12 mouse cellular contexts compared by ENCODE assay signal in the genomic region with DNA sequence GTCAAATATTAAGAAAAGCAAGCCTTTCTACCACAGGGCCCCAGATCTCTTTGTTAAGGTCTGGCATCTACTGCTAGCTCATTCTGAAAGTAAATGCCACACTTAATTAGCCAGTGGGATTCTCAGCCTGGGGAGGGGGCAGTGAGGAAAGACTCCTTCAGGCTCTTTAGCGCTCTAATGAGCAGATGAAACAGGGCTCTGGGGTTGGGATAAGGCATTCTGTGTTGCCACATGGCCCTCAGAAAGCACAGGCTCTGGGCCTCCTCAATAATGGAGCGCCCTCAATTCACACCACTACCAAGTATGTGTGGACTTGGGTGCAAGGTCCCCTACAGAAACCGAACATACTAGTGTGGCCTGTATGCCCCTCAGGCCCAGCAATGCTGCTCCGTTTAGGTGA. TPM values are rescaled to one million over a fixed set of nuclear protein-coding genes. Genes with fewer than 3 reads are reported as not detected.
DNase-seq lines count a peak whose midpoint lies in the region; ATAC-seq and TF ChIP-seq lines count a peak whose summit lies in the region.
"Had no signal": no experiment of that assay in that cellular context is flagged by ENCODE, and none has a peak within 500 bp of the region (broad histone marks: within the 10 kb centered on the region; RNA-seq: fewer than 3 reads in every experiment).

No protein-coding gene starts in this region.

- no peaks in the 10 kb centered on the region for H3K27me3 ChIP-seq in midbrain, embryonic 10.5 days (ENCODE audit: low read depth, poor library complexity, severe bottlenecking)
- H3K27me3 ChIP-seq in midbrain, embryonic 15.5 days (replicated peaks) = no peaks in the 10 kb centered on the region
- no peaks in the 10 kb centered on the region for H3K27me3 ChIP-seq in forebrain, embryonic 12.5 days
- no peaks in the 10 kb centered on the region for H3K27me3 ChIP-seq in limb, embryonic 11.5 days (ENCODE audit: control insufficient read depth, insufficient read depth, low read length)
- H3K27me3 ChIP-seq in stomach, postnatal 0 days (ENCODE audit: control insufficient read depth, insufficient read depth, low read length) = no peaks in the 10 kb centered on the region

- H3K4me3 ChIP-seq in midbrain, embryonic 10.5 days = no peak overlapping the region
- H3K4me3 ChIP-seq in midbrain, embryonic 15.5 days = no peak overlapping the region
- H3K4me3 ChIP-seq in forebrain, embryonic 12.5 days (replicated peaks) = no peak overlapping the region
- no peak overlapping the region for H3K4me3 ChIP-seq in limb, embryonic 11.5 days (ENCODE audit: low read depth, low read length)
- H3K4me3 ChIP-seq in stomach, postnatal 0 days (ENCODE audit: low read depth, low read length) = no peak overlapping the region

- no peaks in the 10 kb centered on the region for H3K9me3 ChIP-seq in midbrain, embryonic 10.5 days (replicated peaks)
- H3K9me3 ChIP-seq in midbrain, embryonic 15.5 days = no peaks in the 10 kb centered on the region
- 0 out of 2 replicates have a peak, but pooled peaks cover 2% of the 10 kb centered on the region for H3K9me3 ChIP-seq in forebrain, embryonic 12.5 days
- no peaks in the 10 kb centered on the region for H3K9me3 ChIP-seq in limb, embryonic 11.5 days (ENCODE audit: control insufficient read depth, low read length)
- no peaks in the 10 kb centered on the region for H3K9me3 ChIP-seq in stomach, postnatal 0 days (ENCODE audit: control insufficient read depth, low read length)
- H3K9me3 ChIP-seq: G1E had no signal

- no peak overlapping the region for H3K4me2 ChIP-seq in midbrain, embryonic 15.5 days
- H3K4me2 ChIP-seq in forebrain, embryonic 12.5 days = peak overlapping the region; percentile 22
- no peak overlapping the region for H3K4me2 ChIP-seq in limb, embryonic 11.5 days (ENCODE audit: low read depth, severe bottlenecking)
- no peak overlapping the region for H3K4me2 ChIP-seq in stomach, postnatal 0 days (replicated peaks; ENCODE audit: low read depth)

- H3K36me3 ChIP-seq in midbrain, embryonic 10.5 days = peaks cover 16% of the 10 kb centered on the region
- no peaks in the 10 kb centered on the region for H3K36me3 ChIP-seq in midbrain, embryonic 15.5 days (replicated peaks)
- H3K36me3 ChIP-seq in forebrain, embryonic 12.5 days (replicated peaks) = no peaks in the 10 kb centered on the region
- no peaks in the 10 kb centered on the region for H3K36me3 ChIP-seq in limb, embryonic 11.5 days (ENCODE audit: control insufficient read depth, insufficient read depth, low read length)
- no peaks in the 10 kb centered on the region for H3K36me3 ChIP-seq in stomach, postnatal 0 days (ENCODE audit: control insufficient read depth, insufficient read depth, low read length)
- H3K36me3 ChIP-seq: G1E had no signal

- peaks cover 85% of the 10 kb centered on the region for H3K4me1 ChIP-seq in midbrain, embryonic 10.5 days
- H3K4me1 ChIP-seq in midbrain, embryonic 15.5 days = peaks cover 38% of the 10 kb centered on the region
- peaks cover 67% of the 10 kb centered on the region for H3K4me1 ChIP-seq in forebrain, embryonic 12.5 days
- H3K4me1 ChIP-seq in limb, embryonic 11.5 days (ENCODE audit: control insufficient read depth, insufficient read depth, low read length) = peaks cover 29% of the 10 kb centered on the region
- no peaks in the 10 kb centered on the region for H3K4me1 ChIP-seq in stomach, postnatal 0 days (replicated peaks; ENCODE audit: control insufficient read depth, insufficient read depth)

- ATAC-seq in midbrain, embryonic 15.5 days (replicated peaks) = no peak
- ATAC-seq in forebrain, embryonic 12.5 days (ENCODE audit: low FRiP score) = peak; percentile 63; the same call in 1 of the 2 replicates
- ATAC-seq in limb, embryonic 11.5 days (ENCODE audit: insufficient number of reproducible peaks, low FRiP score, low TSS enrichment, low read depth) = peak; percentile 26; the same call in 1 of the 2 replicates
- no peak for ATAC-seq in stomach, postnatal 0 days (ENCODE audit: low FRiP score, low TSS enrichment)

- WGBS in midbrain, embryonic 10.5 days = 63% methylated on average over 4 of the region's 4 CpGs
- WGBS in midbrain, embryonic 15.5 days = 45% methylated on average over 4 of the region's 4 CpGs
- 19% methylated on average over 4 of the region's 4 CpGs for WGBS in forebrain, embryonic 12.5 days
- WGBS in limb, embryonic 11.5 days = 40% methylated on average over 4 of the region's 4 CpGs
- WGBS in stomach, postnatal 0 days = 68% methylated on average over 4 of the region's 4 CpGs

- TF ChIP-seq CTCF in stomach, postnatal 0 days (IDR thresholded peaks at IDR 0.05; ENCODE audit: low read depth) = no peak

- H3K9ac ChIP-seq in midbrain, embryonic 15.5 days = no peak overlapping the region
- H3K9ac ChIP-seq in forebrain, embryonic 12.5 days = no peak overlapping the region
- peak overlapping the region; percentile 41; the same call in 1 of the 2 replicates for H3K9ac ChIP-seq in limb, embryonic 11.5 days (ENCODE audit: low read length)
- H3K9ac ChIP-seq in stomach, postnatal 0 days (ENCODE audit: low read length) = no peak overlapping the region

- DNase-seq in midbrain, embryonic 10.5 days (ENCODE audit: low spot score) = no peak
- peak; percentile 49 for DNase-seq in limb, embryonic 11.5 days (ENCODE audit: low spot score)
- DNase-seq in stomach, postnatal 0 days (ENCODE audit: low spot score) = no peak
- no peak for DNase-seq in urinary bladder, postnatal 25 days (ENCODE audit: low spot score)
- no peak for DNase-seq in adrenal gland, adult (ENCODE audit: inconsistent age in 2 of 2, low spot score in 1 of 2)
- DNase-seq: adrenal gland, adult 2 months; cerebellum, adult 8-10 months; lung, adult 2 months; thymus, postnatal 4 days had no signal

- peak overlapping the region; percentile 79 for H3K27ac ChIP-seq in midbrain, embryonic 10.5 days (replicated peaks)
- H3K27ac ChIP-seq in midbrain, embryonic 15.5 days = no peak overlapping the region
- peak overlapping the region; percentile 94 for H3K27ac ChIP-seq in forebrain, embryonic 12.5 days
- H3K27ac ChIP-seq in limb, embryonic 11.5 days (replicated peaks; ENCODE audit: low read depth, low read length) = peak overlapping the region; percentile 63
- peak overlapping the region; percentile 70 for H3K27ac ChIP-seq in stomach, postnatal 0 days (replicated peaks)

- TF ChIP-seq EP300 in stomach, postnatal 0 days (optimal IDR thresholded peaks at IDR 0.05) = no peak

RNA-seq across cellular contexts. Expression of a gene that starts 13.9 kb away (rescaled TPM):
- 59.3 and 59.5 TPM in 2 replicates for polyA plus RNA-seq in midbrain, embryonic 10.5 days (2016; fragmentation: Nextera tagmentation; extraction: Ambion mirVana)
- polyA plus RNA-seq in midbrain, embryonic 15.5 days (2015; fragmentation: Nextera tagmentation; extraction: Ambion mirVana) = 22.3 and 23.1 TPM in 2 replicates
- polyA plus RNA-seq in forebrain, embryonic 12.5 days (2016; fragmentation: Nextera tagmentation; extraction: Ambion mirVana) = 48.4 and 58.6 TPM in 2 replicates
- polyA plus RNA-seq in limb, embryonic 11.5 days (2014; fragmentation: Nextera tagmentation; extraction: Ambion mirVana) = 45.7 and 57.3 TPM in 2 replicates
- 22.4 and 24.0 TPM in 2 replicates for polyA plus RNA-seq in stomach, postnatal 0 days (2015; fragmentation: Nextera tagmentation; extraction: Ambion mirVana)

RNA-seq across cellular contexts. Expression of a gene that starts 21.7 kb away (rescaled TPM):
- polyA plus RNA-seq in midbrain, embryonic 10.5 days (2016; fragmentation: Nextera tagmentation; extraction: Ambion mirVana) = 127 and 128 TPM in 2 replicates
- 103 and 109 TPM in 2 replicates for polyA plus RNA-seq in midbrain, embryonic 15.5 days (2015; fragmentation: Nextera tagmentation; extraction: Ambion mirVana)
- polyA plus RNA-seq in forebrain, embryonic 12.5 days (2016; fragmentation: Nextera tagmentation; extraction: Ambion mirVana) = 103 and 109 TPM in 2 replicates
- 135 and 152 TPM in 2 replicates for polyA plus RNA-seq in limb, embryonic 11.5 days (2014; fragmentation: Nextera tagmentation; extraction: Ambion mirVana)
- polyA plus RNA-seq in stomach, postnatal 0 days (2015; fragmentation: Nextera tagmentation; extraction: Ambion mirVana) = 75.7 and 82.1 TPM in 2 replicates

Comparison
In these comparisons a context has a peak if more than half of its experiments do, and no peak if none do; other contexts are left out.
1. ATAC-seq: peak in forebrain, embryonic 12.5 days (single experiment) and limb, embryonic 11.5 days (single experiment); none in midbrain, embryonic 15.5 days (single experiment) and stomach, postnatal 0 days (single experiment).